27 mouse cellular contexts compared by ENCODE assay signal in genomic region chr3:96477558-96477957, GRCm38 (mm10). TPM values are rescaled to one million over a fixed set of nuclear protein-coding genes. Genes with fewer than 3 reads are reported as not detected.
DNase-seq lines count a peak whose midpoint lies in the region; ATAC-seq and TF ChIP-seq lines count a peak whose summit lies in the region.
"Had no signal": no experiment of that assay in that cellular context is flagged by ENCODE, and none has a peak within 500 bp of the region (broad histone marks: within the 10 kb centered on the region; RNA-seq: fewer than 3 reads in every experiment).

No protein-coding gene starts in this region.

- no peak overlapping the region for H3K9ac ChIP-seq in embryonic facial prominence, embryonic 14.5 days (ENCODE audit: low read depth, low read length)
- no peak overlapping the region for H3K9ac ChIP-seq in limb, embryonic 12.5 days (replicated peaks)
- H3K9ac ChIP-seq: embryonic facial prominence, embryonic 12.5 days; embryonic facial prominence, embryonic 15.5 days; forebrain, embryonic 12.5 days had no signal

- no peak overlapping the region for H3K4me2 ChIP-seq in embryonic facial prominence, embryonic 14.5 days (ENCODE audit: low read depth, low read length)
- no peak overlapping the region for H3K4me2 ChIP-seq in limb, embryonic 12.5 days
- H3K4me2 ChIP-seq in myocyte (ENCODE audit: low read depth) = peak overlapping the region; percentile 6
- H3K4me2 ChIP-seq: embryonic facial prominence, embryonic 12.5 days; embryonic facial prominence, embryonic 15.5 days; forebrain, embryonic 12.5 days had no signal

- no peak overlapping the region for H3K4me3 ChIP-seq in embryonic facial prominence, embryonic 14.5 days (ENCODE audit: low read depth, low read length)
- H3K4me3 ChIP-seq in embryonic facial prominence, embryonic 10.5 days = no peak overlapping the region
- H3K4me3 ChIP-seq in limb, embryonic 12.5 days (replicated peaks) = no peak overlapping the region
- no peak overlapping the region for H3K4me3 ChIP-seq in limb, embryonic 10.5 days
- H3K4me3 ChIP-seq in myocyte = no peak overlapping the region
- H3K4me3 ChIP-seq: embryonic facial prominence, embryonic 12.5 days; embryonic facial prominence, embryonic 15.5 days; erythroblast, embryonic 14.5 days; forebrain, embryonic 10.5 days; forebrain, embryonic 12.5 days had no signal

- H3K27ac ChIP-seq in embryonic facial prominence, embryonic 14.5 days (replicated peaks; ENCODE audit: low read depth, low read length) = no peak overlapping the region
- no peak overlapping the region for H3K27ac ChIP-seq in embryonic facial prominence, embryonic 10.5 days (replicated peaks)
- no peak overlapping the region for H3K27ac ChIP-seq in limb, embryonic 12.5 days
- H3K27ac ChIP-seq in limb, embryonic 10.5 days = no peak overlapping the region
- H3K27ac ChIP-seq: embryonic facial prominence, embryonic 12.5 days; embryonic facial prominence, embryonic 15.5 days; forebrain, embryonic 10.5 days; forebrain, embryonic 12.5 days had no signal

- no peak for TF ChIP-seq POLR2A in myocyte (IDR thresholded peaks at IDR 0.05; ENCODE audit: insufficient read length, low read depth)

- H3K9me3 ChIP-seq in embryonic facial prominence, embryonic 14.5 days (ENCODE audit: control insufficient read depth, low read length) = no peaks in the 10 kb centered on the region
- no peaks in the 10 kb centered on the region for H3K9me3 ChIP-seq in embryonic facial prominence, embryonic 10.5 days
- H3K9me3 ChIP-seq in limb, embryonic 12.5 days = no peaks in the 10 kb centered on the region
- no peaks in the 10 kb centered on the region for H3K9me3 ChIP-seq in limb, embryonic 10.5 days (replicated peaks)
- H3K9me3 ChIP-seq: embryonic facial prominence, embryonic 12.5 days; embryonic facial prominence, embryonic 15.5 days; forebrain, embryonic 10.5 days; forebrain, embryonic 12.5 days had no signal

- no peaks in the 10 kb centered on the region for H3K36me3 ChIP-seq in embryonic facial prominence, embryonic 14.5 days (ENCODE audit: control insufficient read depth, insufficient read depth, low read length)
- no peaks in the 10 kb centered on the region for H3K36me3 ChIP-seq in embryonic facial prominence, embryonic 10.5 days (replicated peaks)
- H3K36me3 ChIP-seq in limb, embryonic 12.5 days = no peaks in the 10 kb centered on the region
- H3K36me3 ChIP-seq in limb, embryonic 10.5 days = no peaks in the 10 kb centered on the region
- no peaks in the 10 kb centered on the region for H3K36me3 ChIP-seq in myocyte (ENCODE audit: control insufficient read depth, insufficient read depth)
- H3K36me3 ChIP-seq: embryonic facial prominence, embryonic 12.5 days; embryonic facial prominence, embryonic 15.5 days; forebrain, embryonic 10.5 days; forebrain, embryonic 12.5 days had no signal

- no peak overlapping the region for H3ac ChIP-seq in myocyte (ENCODE audit: control insufficient read depth, insufficient read length)

- 54% methylated on average over 6 of the region's 6 CpGs for WGBS in embryonic facial prominence, embryonic 14.5 days
- 69% methylated on average over 6 of the region's 6 CpGs for WGBS in embryonic facial prominence, embryonic 10.5 days
- 55% methylated on average over 6 of the region's 6 CpGs for WGBS in limb, embryonic 12.5 days
- WGBS in limb, embryonic 10.5 days = 72% methylated on average over 6 of the region's 6 CpGs

- peak; percentile 38 for DNase-seq in embryonic facial prominence, embryonic 14.5 days (ENCODE audit: low spot score)
- no peak for DNase-seq in embryonic facial prominence, embryonic 10.5 days (ENCODE audit: low spot score)
- no peak for DNase-seq in limb, embryonic 10.5 days (ENCODE audit: low spot score)
- peak; percentile 31 for DNase-seq in testis, postnatal 10 days (ENCODE audit: low spot score)
- no peak for DNase-seq in testis, postnatal 14 days (ENCODE audit: low spot score)
- no peak for DNase-seq in spleen, postnatal 10 days (ENCODE audit: low spot score in 2 of 2)
- DNase-seq: adrenal gland, adult 8-10 months; adrenal gland, postnatal 14 days; adrenal gland, postnatal 36 days; cerebellum, adult 11-12 months; cerebellum, adult 2 months; cerebellum, adult 9-10 months; cerebellum, postnatal 14 days; cerebellum, postnatal 36 days; embryo, embryonic 11 days had no signal

- ATAC-seq in embryonic facial prominence, embryonic 14.5 days (ENCODE audit: low read depth) = 0 out of 2 replicates have a peak, but pooled peaks have one; percentile 70
- ATAC-seq in limb, embryonic 12.5 days (ENCODE audit: insufficient number of reproducible peaks, insufficient read depth, low FRiP score, low TSS enrichment, low read depth) = peak; percentile 61; the same call in 1 of the 2 replicates
- ATAC-seq: activated CD4-positive, CD25-positive, alpha-beta regulatory T cell, adult 4 months; CD4-positive, CD25-positive, alpha-beta regulatory T cell, adult 4 months; forebrain, embryonic 14.5 days; forebrain, embryonic 16.5 days; Patski had no signal

- peaks cover 4% of the 10 kb centered on the region; the same call in 1 of the 2 replicates for H3K4me1 ChIP-seq in embryonic facial prominence, embryonic 14.5 days (ENCODE audit: control insufficient read depth, insufficient read depth, low read length)
- H3K4me1 ChIP-seq in embryonic facial prominence, embryonic 10.5 days = peaks cover 13% of the 10 kb centered on the region
- peaks cover 8% of the 10 kb centered on the region; the same call in 1 of the 2 replicates for H3K4me1 ChIP-seq in limb, embryonic 12.5 days (replicated peaks)
- H3K4me1 ChIP-seq in limb, embryonic 10.5 days = peaks cover 14% of the 10 kb centered on the region

- no peaks in the 10 kb centered on the region for H3K79me2 ChIP-seq in myocyte (ENCODE audit: control insufficient read depth, insufficient read depth)

- peaks cover 57% of the 10 kb centered on the region for H3K27me3 ChIP-seq in embryonic facial prominence, embryonic 14.5 days (replicated peaks; ENCODE audit: control insufficient read depth, insufficient read depth, low read length)
- peaks cover 64% of the 10 kb centered on the region for H3K27me3 ChIP-seq in embryonic facial prominence, embryonic 10.5 days (replicated peaks; ENCODE audit: low read depth, poor library complexity, severe bottlenecking)
- H3K27me3 ChIP-seq in limb, embryonic 12.5 days = peaks cover 69% of the 10 kb centered on the region
- H3K27me3 ChIP-seq in limb, embryonic 10.5 days (ENCODE audit: low read depth, poor library complexity, severe bottlenecking) = peaks cover 57% of the 10 kb centered on the region
- H3K27me3 ChIP-seq in myocyte (ENCODE audit: control insufficient read depth, insufficient read depth, insufficient read length) = peaks cover 36% of the 10 kb centered on the region
- H3K27me3 ChIP-seq: Patski had no signal

TF ChIP-seq in myocyte, 11 proteins besides CTCF, POLR2A, EP300 and RAD21:
- TF ChIP-seq MYOD1 (IDR thresholded peaks at IDR 0.05; ENCODE audit: control insufficient read depth in 1 of 3, insufficient read length in 2 of 3, low read depth in 2 of 3) = peak in 2 of 3 experiments; percentile 11 to 15
- no peak for TF ChIP-seq REST (IDR thresholded peaks at IDR 0.05; ENCODE audit: insufficient read depth, insufficient read length)
- no peak for TF ChIP-seq E2F4 (IDR thresholded peaks at IDR 0.05; ENCODE audit: insufficient read depth)
- peak in 1 of 3 experiments; percentile 50 for TF ChIP-seq MYOG (IDR thresholded peaks at IDR 0.05; ENCODE audit: control insufficient read depth in 1 of 3, insufficient read depth in 1 of 3, insufficient read length in 2 of 3, low read depth in 2 of 3)
- no peak for TF ChIP-seq MAX (IDR thresholded peaks at IDR 0.05; ENCODE audit: low read depth)
TF ChIP-seq in myocyte: peak in this region for 2.

RNA-seq across cellular contexts. Expression of gene BC107364, which starts 25.5 kb away (rescaled TPM):
- not detected in 2 replicates for polyA plus RNA-seq in embryonic facial prominence, embryonic 14.5 days (2014; fragmentation: Nextera tagmentation; extraction: Ambion mirVana)
- not detected in 2 replicates for polyA plus RNA-seq in embryonic facial prominence, embryonic 10.5 days (2016; fragmentation: Nextera tagmentation; extraction: Ambion mirVana)
- not detected in 2 replicates for polyA plus RNA-seq in limb, embryonic 12.5 days (2016; fragmentation: Nextera tagmentation; extraction: Ambion mirVana)
- 0.14 TPM in 1 of 2 replicates, not detected in the other for polyA plus RNA-seq in limb, embryonic 10.5 days (2016; fragmentation: Nextera tagmentation; extraction: Ambion mirVana)
- polyA plus RNA-seq in myocyte (2012; fragmentation: generic; extraction: Trizol) = not detected
- polyA plus RNA-seq: CD4-positive, CD25-positive, alpha-beta regulatory T cell, adult 4 months; cerebellum, adult 2 months; erythroblast, embryonic 14.5 days; forebrain, embryonic 10.5 days; forebrain, embryonic 12.5 days; forebrain, embryonic 14.5 days; forebrain, embryonic 16.5 days; Patski had no signal

RNA-seq across cellular contexts. Expression of gene Hfe2, which starts 47.4 kb away (rescaled TPM):
- polyA plus RNA-seq in embryonic facial prominence, embryonic 14.5 days (2014; fragmentation: Nextera tagmentation; extraction: Ambion mirVana) = 28.3 and 36.4 TPM in 2 replicates
- polyA plus RNA-seq in embryonic facial prominence, embryonic 10.5 days (2016; fragmentation: Nextera tagmentation; extraction: Ambion mirVana) = 1.4 and 1.5 TPM in 2 replicates
- 7.8 and 8.5 TPM in 2 replicates for polyA plus RNA-seq in limb, embryonic 12.5 days (2016; fragmentation: Nextera tagmentation; extraction: Ambion mirVana)
- polyA plus RNA-seq in limb, embryonic 10.5 days (2016; fragmentation: Nextera tagmentation; extraction: Ambion mirVana) = 0.58 and 0.84 TPM in 2 replicates
- 116 TPM for polyA plus RNA-seq in myocyte (2012; fragmentation: generic; extraction: Trizol)
- polyA plus RNA-seq: activated CD4-positive, CD25-positive, alpha-beta regulatory T cell, adult 4 months; erythroblast, embryonic 14.5 days; Patski had no signal

Comparison
In these comparisons a context has a peak if more than half of its experiments do, and no peak if none do; other contexts are left out.
1. DNase-seq: peak in embryonic facial prominence, embryonic 14.5 days (single experiment) and testis, postnatal 10 days (single experiment); none in embryonic facial prominence, embryonic 10.5 days (single experiment), limb, embryonic 10.5 days (single experiment), testis, postnatal 14 days (single experiment) and spleen, postnatal 10 days (0 of 2).